Mouse (Mus musculus) embryo, embryonic 10.5 days (tissue): ENCODE results near the gene Dnajb3.
"Not testable (repeated sequence)": the region's sequence is repeated elsewhere in the genome, so short reads cannot be mapped to it uniquely, and the experiment has no call there.

ENCODE experiments used
- DNase-seq: peaks from one replicate; pipeline ENCODE4 v3.0.0-alpha.2; 2015; ENCODE audit warnings: low spot score

Gene Dnajb3

GRCm38 (mm10) chr1:88215466-88216380 lies 10.1 kb upstream of the Dnajb3 start:
- peak; percentile 14 for DNase-seq

GRCm38 (mm10) chr1:88214462-88214952 lies 8.9 kb upstream of the Dnajb3 start:
- DNase-seq: peak; percentile 13

GRCm38 (mm10) chr1:88213766-88214461 lies 8.3 kb upstream of the Dnajb3 start:
- DNase-seq: peak; percentile 4

GRCm38 (mm10) chr1:88213061-88213460 lies 7.5 kb upstream of the Dnajb3 start:
- peak; percentile 14 for DNase-seq

GRCm38 (mm10) chr1:88212341-88213045 lies 6.9 kb upstream of the Dnajb3 start:
- DNase-seq: peak; percentile 8

GRCm38 (mm10) chr1:88211812-88212211 lies 6.2 kb upstream of the Dnajb3 start, which contains the start of gene Ugt1a1:
Gene Ugt1a1 (plus strand): TSS chr1:88211959.
- peak; percentile 18 for DNase-seq

- DNase-seq: no peak
Observed at GRCm38 (mm10) chr1:88206843-88207479, 1.4 kb upstream of the Dnajb3 start.

- DNase-seq: no peak
Observed at GRCm38 (mm10) chr1:88200456-88200855, 5.1 kb downstream of the Dnajb3 start, which contains the start of gene Ugt1a2. Gene Ugt1a2 (plus strand): TSS chr1:88200601.

GRCm38 (mm10) chr1:88199996-88200395 lies 5.6 kb downstream of the Dnajb3 start:
- DNase-seq: no peak

- no peak for DNase-seq
Observed at GRCm38 (mm10) chr1:88197443-88197842, 8.1 kb downstream of the Dnajb3 start.

GRCm38 (mm10) chr1:88195687-88196086 lies 9.9 kb downstream of the Dnajb3 start:
- DNase-seq: no peak

GRCm38 (mm10) chr1:88192136-88192535 lies 13.4 kb downstream of the Dnajb3 start:
- DNase-seq: no peak

- no peak for DNase-seq
Observed at GRCm38 (mm10) chr1:88186325-88186935, 19.2 kb downstream of the Dnajb3 start.

GRCm38 (mm10) chr1:88179657-88180056 lies 25.9 kb downstream of the Dnajb3 start:
- DNase-seq: no peak

GRCm38 (mm10) chr1:88172190-88172589 lies 33.4 kb downstream of the Dnajb3 start:
- DNase-seq: not testable (repeated sequence)

- DNase-seq: no peak
Observed at GRCm38 (mm10) chr1:88165711-88166110, 39.9 kb downstream of the Dnajb3 start, which contains the start of gene Ugt1a5. Gene Ugt1a5 (plus strand): TSS chr1:88166012.

- DNase-seq: no peak
Observed at GRCm38 (mm10) chr1:88158430-88158829, 47.2 kb downstream of the Dnajb3 start.
